Mouse (Mus musculus): Measurements from ENCODE around the gene Ncapg2. TPM values are rescaled to one million over a fixed set of nuclear protein-coding genes. Genes with fewer than 3 reads are reported as not detected.

The Ncapg2 gene
- polyA plus RNA-seq (2014; fragmentation: Illumina TruSeq; extraction: RNeasy Lipid Tissue Mini Kit (QIAGEN cat#74804); ENCODE audit: low read depth, low replicate concordance), result 42.0 TPM

GRCm38 (mm10) chr12:116405045-116405835 is at the start of gene Ncapg2:
Gene Ncapg2, plus strand, starts transcription at chr12:116405402.

GRCm38 (mm10) chr12:116485591-116486403 is 80.6 kb downstream of the Ncapg2 start, which contains the start of gene Ptprn2:
Gene Ptprn2, plus strand, starts transcription at chr12:116485720.

Other genes with a start within 250 kb of the Ncapg2 start
- gene Wdr60, start 142.4 kb upstream of the Ncapg2 start, polyA plus RNA-seq (2014; fragmentation: Illumina TruSeq; extraction: RNeasy Lipid Tissue Mini Kit (QIAGEN cat#74804); ENCODE audit: low read depth, low replicate concordance), result 88.4 TPM
- not detected for gene Gm11027, start 130.0 kb upstream of the Ncapg2 start, polyA plus RNA-seq (2014; fragmentation: Illumina TruSeq; extraction: RNeasy Lipid Tissue Mini Kit (QIAGEN cat#74804); ENCODE audit: low read depth, low replicate concordance)
- 30.8 TPM for gene Esyt2, start 124.2 kb upstream of the Ncapg2 start, polyA plus RNA-seq (2014; fragmentation: Illumina TruSeq; extraction: RNeasy Lipid Tissue Mini Kit (QIAGEN cat#74804); ENCODE audit: low read depth, low replicate concordance)
- 0.63 TPM for gene Ptprn2, start 80.3 kb downstream of the Ncapg2 start, polyA plus RNA-seq (2014; fragmentation: Illumina TruSeq; extraction: RNeasy Lipid Tissue Mini Kit (QIAGEN cat#74804); ENCODE audit: low read depth, low replicate concordance)